Mouse (Mus musculus): ENCODE results near the gene Cops6.

GRCm38 (mm10) chr5:138207253-138207652 is 46.4 kb downstream of the Cops6 start:
- TF ChIP-seq CTCF (IDR thresholded peaks at IDR 0.05; ENCODE audit: low read depth, low read length) (no peak), GATA1 (IDR thresholded peaks at IDR 0.05; ENCODE audit: borderline replicate concordance, low read length) (no peak)

All from G1E (cell line).